Mouse (Mus musculus) urinary bladder, postnatal 36 days (tissue): Measurements from ENCODE around the gene Msrb3.

Source experiments
- DNase-seq, 2 experiments: peaks; one replicate each; pipeline ENCODE4 v3.0.0; 2022; ENCODE audit warnings: low spot score in 2 of 2, mixed read lengths in 1 of 2

Msrb3 gene

DNA sequence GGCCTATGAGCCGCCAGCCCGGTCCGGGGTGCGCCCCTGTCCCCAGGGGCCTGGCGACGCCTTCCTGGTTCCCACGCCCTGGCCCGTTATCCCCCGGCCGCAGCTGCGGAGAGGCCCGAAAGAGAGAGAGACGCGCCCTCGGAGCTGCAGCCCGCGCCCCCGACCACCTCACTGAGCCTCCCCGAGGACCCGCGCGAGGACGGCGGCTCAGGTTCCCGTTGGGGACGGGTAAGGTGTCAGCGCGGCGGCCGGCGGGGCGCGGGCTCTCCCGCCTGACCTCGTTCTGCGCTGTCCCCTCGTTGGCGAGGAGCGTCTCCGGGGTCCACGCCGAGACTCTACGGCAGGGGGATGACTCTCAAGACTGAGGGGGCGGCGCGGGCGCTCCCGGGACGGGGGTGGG is 544 bp downstream of the Msrb3 start:
- DNase-seq: no peak

DNA sequence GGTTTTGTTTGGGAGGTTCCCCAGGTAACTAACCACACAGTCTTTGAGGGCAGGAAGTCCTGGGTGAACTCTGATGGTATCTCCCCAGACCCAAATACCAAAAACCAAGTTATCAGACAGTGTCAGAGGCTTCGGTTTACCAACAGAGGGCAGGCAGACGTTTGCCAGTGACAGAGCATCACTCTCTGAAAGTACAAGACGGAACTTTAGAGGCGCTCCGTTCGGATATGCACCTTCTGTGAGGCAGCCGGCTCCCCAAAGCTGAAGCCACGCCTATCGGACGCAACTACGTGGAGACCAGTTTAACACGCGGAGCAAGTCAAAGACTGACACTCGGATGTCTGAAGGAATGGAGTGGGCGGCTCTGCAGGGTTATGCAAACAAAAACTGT is 3.0 kb downstream of the Msrb3 start:
- no peak for DNase-seq

DNA sequence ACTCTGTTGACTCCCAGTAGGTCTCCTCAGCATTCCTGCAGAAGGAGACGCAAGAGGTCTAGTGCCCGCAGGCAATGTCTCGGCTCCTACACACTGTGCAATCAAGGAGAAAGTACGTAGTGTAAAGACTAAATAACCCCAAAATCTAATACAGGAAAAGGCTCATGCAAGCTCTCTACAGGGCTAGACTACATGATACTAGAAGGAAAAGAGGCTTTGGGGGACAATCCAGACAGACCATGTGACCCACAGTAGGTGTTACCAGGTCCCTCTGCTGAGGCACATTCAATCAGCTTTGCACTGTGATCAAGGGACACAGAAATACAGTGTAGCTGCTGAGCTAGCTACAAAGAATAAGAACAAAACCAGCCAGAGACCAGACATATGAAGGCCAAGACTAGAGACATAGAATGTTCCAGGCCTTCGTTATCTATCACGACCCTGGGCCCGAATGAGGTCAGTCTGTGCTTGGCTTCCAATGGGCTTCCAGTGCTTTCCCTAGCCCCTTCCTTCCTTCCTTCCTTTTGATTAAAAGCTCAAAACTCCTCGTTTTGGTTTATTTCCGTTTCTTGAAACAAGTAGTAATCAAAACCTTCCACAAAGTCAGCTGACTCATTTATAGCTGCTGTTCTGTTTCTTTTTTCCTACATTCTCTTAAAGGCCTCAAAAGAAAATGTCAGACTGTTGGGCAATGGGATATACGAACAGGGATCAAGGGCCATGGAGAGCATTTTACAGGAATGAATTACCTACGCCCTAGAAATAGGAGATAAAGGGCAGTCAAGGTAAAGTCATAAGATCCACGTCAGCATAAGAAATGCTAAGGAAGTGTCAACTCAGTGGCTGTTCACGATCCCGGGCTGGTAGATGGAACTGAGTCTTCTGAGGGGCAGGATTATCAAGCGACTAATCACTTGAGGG is 3.7 kb downstream of the Msrb3 start:
- DNase-seq: no peak

DNA sequence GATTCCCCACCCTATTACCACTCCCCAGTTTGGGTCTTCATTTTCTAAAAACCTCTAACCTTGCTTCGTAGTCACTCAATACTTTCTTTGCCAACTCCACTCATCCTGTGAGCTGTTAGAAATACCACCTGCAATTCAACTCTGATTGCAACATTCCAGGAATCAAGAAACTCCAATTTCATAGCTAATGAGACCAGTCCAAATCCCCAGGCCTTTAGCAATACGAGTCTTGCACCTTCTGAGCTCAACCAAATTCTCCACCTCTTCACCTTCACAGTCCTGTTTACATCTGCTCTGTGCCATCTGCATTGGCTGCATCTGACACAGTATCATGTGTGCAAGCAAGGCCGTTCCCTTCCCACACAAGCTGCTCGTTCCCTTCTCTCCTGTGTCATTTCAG is 5.0 kb downstream of the Msrb3 start:
- DNase-seq: no peak

DNA sequence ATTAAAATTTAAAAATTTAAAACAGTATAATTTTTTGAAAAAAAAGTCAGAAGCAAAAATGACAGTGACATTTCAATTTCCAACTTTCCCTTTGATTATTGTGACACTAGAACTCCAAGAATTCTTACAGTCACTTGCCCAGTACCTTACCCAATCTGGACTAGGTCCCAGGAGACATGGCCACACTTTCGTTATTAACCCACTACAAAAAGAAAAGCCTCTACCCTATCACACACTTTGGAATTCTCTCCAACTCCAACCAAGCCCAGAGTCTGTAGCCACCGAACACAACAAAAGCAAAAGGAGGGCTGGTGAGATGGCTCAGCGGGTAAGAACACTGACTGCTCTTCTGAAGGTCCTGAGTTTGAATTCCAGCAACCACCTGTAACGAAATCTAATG is 7.8 kb downstream of the Msrb3 start:
- no peak for DNase-seq

DNA sequence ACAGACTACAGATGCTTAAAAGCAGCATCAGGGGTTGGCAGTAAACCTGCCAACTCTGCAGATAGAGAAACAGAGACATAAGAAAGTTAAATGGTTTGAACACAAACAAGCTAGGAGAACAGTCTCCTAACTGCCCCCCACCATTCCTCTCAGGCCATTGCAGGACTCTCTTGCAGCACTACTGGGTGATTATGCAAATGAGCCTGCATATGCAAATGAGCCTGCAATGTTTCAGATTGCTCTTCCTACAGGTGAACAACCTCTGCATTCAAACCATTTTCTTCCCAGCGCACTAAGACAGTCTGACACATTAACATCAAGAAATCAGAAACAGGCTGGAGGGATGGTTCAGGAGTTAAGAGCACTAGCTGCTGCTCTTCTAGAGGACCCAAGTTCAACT is 8.3 kb downstream of the Msrb3 start:
- no peak for DNase-seq

GRCm38 (mm10) chr10:120888531-120888930 is 10.4 kb downstream of the Msrb3 start:
- DNase-seq: no peak

- DNase-seq: no peak
Measured at GRCm38 (mm10) chr10:120884220-120884619, 14.7 kb downstream of the Msrb3 start.

GRCm38 (mm10) chr10:120883732-120884131 is 15.2 kb downstream of the Msrb3 start:
- no peak for DNase-seq

- no peak for DNase-seq
Measured at GRCm38 (mm10) chr10:120883069-120883415, 15.9 kb downstream of the Msrb3 start.

DNA sequence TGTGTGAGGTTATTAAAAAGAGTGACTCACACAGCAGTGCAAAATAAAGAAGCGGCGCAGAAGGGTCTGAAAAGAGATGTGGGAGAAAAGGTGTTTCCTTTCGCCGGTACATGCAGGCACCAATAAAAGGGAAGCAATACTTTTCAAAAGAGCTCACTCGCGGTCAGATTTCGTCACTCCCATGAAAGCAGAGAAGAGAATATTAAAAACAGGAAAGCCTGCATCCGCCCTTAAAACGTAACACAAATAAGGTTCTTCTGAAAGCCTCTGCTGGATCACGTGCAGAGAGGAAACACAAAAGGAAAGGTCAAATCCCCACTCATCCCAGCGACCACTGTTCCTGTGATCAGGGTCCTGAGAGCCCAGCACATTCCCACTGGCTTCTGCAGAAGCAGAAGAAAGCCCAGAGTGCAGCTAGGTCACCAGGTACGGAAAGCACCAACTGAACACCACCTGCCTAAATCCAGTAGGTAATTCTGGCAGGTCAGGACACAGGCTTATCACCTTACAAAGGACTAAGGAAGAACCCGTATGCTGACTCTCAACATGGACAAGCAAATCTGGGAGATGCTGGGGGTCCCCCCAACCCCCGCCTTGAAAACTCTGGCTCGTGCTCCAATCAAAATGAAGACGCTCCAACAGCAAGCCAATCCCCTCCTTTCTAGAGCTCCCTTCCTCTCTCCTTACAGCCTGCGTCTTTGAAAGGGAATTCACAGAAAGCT is 16.4 kb downstream of the Msrb3 start:
- DNase-seq: no peak

GRCm38 (mm10) chr10:120876549-120877270 is 22.2 kb downstream of the Msrb3 start:
- DNase-seq: no peak

DNA sequence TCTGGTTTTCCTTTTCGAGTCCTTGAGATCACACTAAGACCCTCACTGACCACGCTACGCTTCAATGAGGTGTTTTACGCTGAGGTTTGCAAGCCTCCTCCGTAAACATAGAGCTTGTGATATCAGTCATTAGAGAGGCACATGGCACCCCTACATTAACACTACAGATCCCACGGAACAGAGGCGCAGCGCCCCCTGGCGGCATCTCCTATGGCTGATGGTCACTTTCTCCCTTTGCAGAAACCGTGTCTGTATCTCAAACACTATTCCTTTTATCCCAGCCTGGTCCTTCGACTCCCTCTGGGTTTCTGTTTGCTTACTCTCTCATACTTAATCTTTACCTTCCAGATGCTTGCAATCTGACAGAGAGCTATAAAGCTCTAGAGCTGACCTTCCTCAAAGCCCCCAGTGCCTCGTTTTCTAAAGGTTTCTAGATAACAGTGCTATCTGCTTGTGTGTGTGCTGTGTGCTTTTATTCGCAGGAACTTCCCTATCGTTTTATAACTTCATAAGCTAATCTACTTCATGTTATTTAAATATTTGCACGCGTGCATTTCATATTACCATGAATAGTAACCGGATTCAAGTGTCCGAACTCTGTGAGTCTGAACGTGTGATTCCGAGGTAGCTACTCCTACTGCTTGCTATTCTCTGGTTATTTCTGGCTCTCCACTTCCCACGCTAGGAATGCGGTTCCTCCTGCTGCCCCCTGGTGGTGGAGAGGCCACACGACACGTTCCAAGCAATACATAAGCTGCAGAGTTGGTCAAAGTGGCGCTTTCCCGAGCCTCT is 23.0 kb downstream of the Msrb3 start:
- DNase-seq: peak; percentile 80 to 84

DNA sequence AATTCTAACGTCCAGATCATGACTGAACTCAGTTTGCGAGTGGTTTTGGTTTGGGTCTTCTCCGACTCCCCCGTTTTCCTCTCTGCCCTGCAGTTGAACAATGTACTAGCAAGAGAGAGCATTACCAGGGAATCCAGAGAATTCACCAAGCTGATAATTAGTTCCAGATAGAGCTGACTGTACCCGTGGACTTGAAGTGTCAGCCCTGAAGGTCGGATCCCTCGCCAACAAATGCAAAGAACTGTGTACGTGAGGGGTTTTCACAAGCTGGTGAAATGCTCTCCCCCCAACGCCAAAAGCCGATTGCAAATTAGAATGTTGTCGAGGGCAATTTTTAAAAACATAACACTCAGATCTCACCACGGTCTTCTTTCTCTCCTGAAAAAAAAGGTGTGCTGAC is 24.6 kb downstream of the Msrb3 start:
- no peak for DNase-seq

DNA sequence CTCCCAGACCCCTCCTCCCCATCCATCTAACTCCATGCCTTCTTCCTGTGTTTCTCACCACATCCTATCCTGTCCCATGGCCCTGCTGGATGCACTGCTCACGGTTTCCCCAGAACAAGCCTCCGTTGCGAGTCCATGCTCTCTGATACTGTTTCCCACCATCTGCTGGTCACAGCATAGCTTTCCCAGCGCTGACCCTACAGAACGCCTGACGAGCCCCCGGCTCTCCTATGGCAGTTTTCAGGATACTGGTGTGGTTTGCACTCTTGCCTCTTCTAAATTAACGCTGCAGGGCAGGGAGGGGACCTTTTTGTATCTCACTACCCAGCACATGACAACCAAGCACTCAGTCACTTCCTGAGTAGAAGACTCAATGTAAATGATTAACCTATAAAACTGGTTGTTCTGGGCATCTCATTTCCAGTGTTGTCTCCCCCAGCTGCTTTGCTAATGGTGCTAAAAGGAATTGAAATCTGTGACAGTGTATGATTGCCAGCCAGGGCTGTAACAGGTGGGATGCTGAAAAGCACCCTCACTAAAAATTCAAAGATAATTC is 25.2 kb downstream of the Msrb3 start:
- DNase-seq: no peak

DNA sequence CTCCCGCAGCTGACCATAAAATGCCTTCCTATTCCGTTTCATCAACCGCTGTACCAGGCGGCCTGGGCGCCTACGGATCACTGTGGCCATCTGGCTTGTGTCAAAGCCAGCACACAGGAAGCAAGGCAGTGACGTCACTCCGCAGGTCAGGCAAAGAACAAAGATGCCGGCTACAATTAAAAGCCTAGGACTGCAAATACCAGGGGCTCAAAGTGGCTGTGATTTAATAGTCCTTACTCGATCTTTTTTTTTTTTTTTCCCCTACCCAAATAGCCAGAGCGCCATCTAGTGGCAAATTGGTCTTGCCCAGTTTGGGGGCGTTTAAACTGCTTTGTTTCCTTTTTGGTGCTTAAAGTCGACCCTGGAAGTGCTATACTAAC is 26.4 kb downstream of the Msrb3 start:
- peak in 1 of 2 experiments; percentile 35 for DNase-seq

DNA sequence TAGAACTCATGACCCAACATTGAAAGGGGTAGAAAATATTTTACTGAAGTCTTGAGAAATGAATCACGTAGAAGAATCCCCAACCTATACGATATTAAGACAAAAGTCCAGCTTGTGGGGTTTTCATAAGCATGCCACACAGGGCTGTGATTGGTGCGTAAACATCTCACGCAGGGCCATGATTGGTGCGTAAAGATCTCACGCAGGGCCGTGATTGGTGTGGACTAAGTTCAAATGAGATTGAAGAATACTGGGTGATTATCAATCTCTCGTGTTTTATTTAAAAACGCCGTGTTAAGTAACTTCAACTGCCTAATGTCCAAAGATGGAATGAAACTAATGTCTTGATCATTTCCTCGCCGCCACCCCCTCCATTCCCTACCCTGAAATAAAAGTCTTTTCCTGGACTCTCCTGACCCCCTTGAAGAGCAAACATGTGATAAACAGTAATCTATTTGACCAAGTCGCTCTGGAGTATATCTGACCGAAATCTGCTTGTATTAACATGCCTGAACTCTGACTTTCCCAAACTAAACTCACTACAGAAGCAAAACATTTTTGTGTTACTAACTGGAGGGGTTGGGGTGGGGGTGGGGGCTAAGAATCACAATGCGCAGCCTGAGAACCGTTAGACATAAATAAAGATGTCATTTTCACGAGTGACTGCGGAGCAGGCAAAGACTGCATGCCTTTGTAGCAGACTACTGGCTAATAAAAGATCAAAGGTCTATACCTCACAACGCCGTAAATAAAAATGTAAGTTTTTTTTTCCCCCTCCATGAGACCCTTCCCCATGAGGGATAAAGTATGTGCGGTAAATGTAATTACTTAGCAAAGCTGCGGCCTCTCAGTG is 27.0 kb downstream of the Msrb3 start:
- DNase-seq: no peak

DNA sequence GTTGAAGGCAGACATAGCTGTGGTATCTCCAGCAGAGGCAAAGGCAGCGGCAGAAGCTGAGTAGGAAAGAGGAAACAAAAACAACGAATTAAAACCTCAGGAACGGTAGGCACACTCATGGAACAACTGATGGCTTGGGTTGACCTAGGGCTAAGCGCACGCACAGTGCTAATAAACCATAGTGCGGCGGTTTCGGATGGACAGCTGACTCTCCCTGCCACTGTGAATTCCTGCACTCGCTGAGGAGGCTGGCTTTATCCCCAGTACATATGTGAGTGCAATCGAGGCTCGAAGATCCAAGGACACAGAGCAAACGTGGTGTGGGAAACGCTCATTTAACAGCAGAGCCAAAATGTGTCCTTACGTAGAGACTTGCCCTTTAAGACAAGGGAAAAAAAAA is 27.8 kb downstream of the Msrb3 start:
- no peak for DNase-seq

DNA sequence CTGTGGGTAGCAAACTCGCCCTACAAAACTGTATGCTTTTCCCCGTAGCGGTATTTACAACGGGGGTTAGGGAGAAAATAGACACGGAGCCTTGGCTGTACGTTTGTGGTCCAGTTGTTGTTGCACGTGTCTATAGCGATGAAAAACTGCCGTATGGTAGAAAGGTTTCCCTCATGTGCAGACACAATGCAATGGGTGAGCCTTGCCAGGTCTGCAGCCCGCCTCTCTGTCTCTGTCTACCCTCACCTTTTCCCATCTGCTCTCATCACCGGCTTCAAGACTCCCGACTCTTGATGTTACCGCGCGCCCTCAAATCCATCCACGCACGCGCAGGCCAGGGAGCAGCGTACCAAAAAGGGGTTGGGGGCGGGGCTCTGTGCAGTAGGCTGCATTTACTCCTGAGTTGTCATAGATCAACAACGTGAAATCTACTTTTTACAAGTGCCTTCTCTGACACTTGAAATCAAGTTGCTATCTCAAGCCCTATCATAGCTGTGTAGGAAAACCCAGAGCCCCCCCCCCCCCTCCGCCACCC is 29.6 kb downstream of the Msrb3 start:
- DNase-seq: no peak

- DNase-seq: peak; percentile 28 to 51
Measured at GRCm38 (mm10) chr10:120864446-120864845, 34.5 kb downstream of the Msrb3 start.
